Mouse (Mus musculus) bone marrow, adult 2 months (tissue): ENCODE data around the gene Pdik1l. TPM values are rescaled to one million over a fixed set of nuclear protein-coding genes. Genes with fewer than 3 reads are reported as not detected.

Experiments used
- H3K27ac ChIP-seq: fragments of 200-500 bp; 2 replicates; pipeline ENCODE4 v1.5.1; 2012; ENCODE audit warnings: low read depth, mild to moderate bottlenecking, control low read depth, inconsistent platforms, low read length; ENCODE audit not compliant: control insufficient read depth, poor library complexity, insufficient read depth
- H3K4me1 ChIP-seq: fragments of 200-500 bp; 2 replicates; pipeline ENCODE4 v1.6.1; 2011; ENCODE audit warnings: low read length; ENCODE audit not compliant: control insufficient read depth, insufficient read depth
- H3K4me3 ChIP-seq: fragments of 200-500 bp; replicated peaks from 2 replicates; pipeline ENCODE3; 2011; ENCODE audit warnings: mild to moderate bottlenecking, low read depth, low read length, control low read depth; ENCODE audit not compliant: control insufficient read depth
- CTCF ChIP-seq: fragments of 200-500 bp; IDR thresholded peaks from 2 replicates; pipeline ENCODE4 v1.5.1; 2011; ENCODE audit warnings: low read length, control low read depth; ENCODE audit not compliant: control insufficient read depth, insufficient read depth
- POLR2A ChIP-seq: fragments of 200-500 bp; IDR thresholded peaks from 2 replicates; pipeline ENCODE4 v1.6.1; 2011; ENCODE audit warnings: low read depth, mild to moderate bottlenecking, control low read depth, low read length, borderline replicate concordance; ENCODE audit not compliant: control insufficient read depth
- WGBS: fragments of 180-500 bp; shearing (Covaris S2); methylation state at CpG from one replicate; pipeline ENCODE4 v1.1.7; 2018; 5-methylcytosine and 5-hydroxymethylcytosine counted together
- polyA plus RNA-seq: library from polyadenylated mRNA; stranded (reverse); fragments of >200 nt; gene quantifications from 2 replicates; pipeline ENCODE4 v1.2.4, GENCODE M21; 2011; ENCODE audit warnings: low replicate concordance; ENCODE audit not compliant: missing spikeins, insufficient read depth, insufficient read length

Pdik1l gene
- polyA plus RNA-seq, 1 experiment, result 5.2 TPM

GRCm38 (mm10) chr4:134227194-134227593 lies 60.5 kb downstream of the Pdik1l start, which contains the start of gene Catsper4:
TSS of gene Catsper4 (minus strand) at chr4:134227383.
- 75% methylated on average over 8 of the region's 8 CpGs for WGBS
- TF ChIP-seq CTCF, result 0 out of 2 replicates have a peak, but pooled peaks have one; percentile 5
- no peak for TF ChIP-seq POLR2A
- Histone ChIP-seq H3K27ac (no peak within 1 kb of the TSS), H3K4me1 (no peaks in the 10 kb centered on the region), H3K4me3 (no peak within 1 kb of the TSS)

Other genes starting within 250 kb of the Pdik1l start
- gene Zfp683, start 234.1 kb downstream of the Pdik1l start, polyA plus RNA-seq, result 1.0 TPM in 1 of 2 replicates, not detected in the other
- 4.6 TPM in 1 of 2 replicates, not detected in the other for gene Crybg2, start 227.1 kb downstream of the Pdik1l start, polyA plus RNA-seq
- gene Cd52, start 192.8 kb downstream of the Pdik1l start, polyA plus RNA-seq, result 270 and 801 TPM in 2 replicates
- 3.3 and 13.7 TPM in 2 replicates for gene Ubxn11, start 185.3 kb downstream of the Pdik1l start, polyA plus RNA-seq
- 299 and 416 TPM in 2 replicates for gene Sh3bgrl3, start 159.1 kb downstream of the Pdik1l start, polyA plus RNA-seq
- gene Cep85, start 100.8 kb downstream of the Pdik1l start, polyA plus RNA-seq, result 16.4 and 22.7 TPM in 2 replicates
- gene Gm7534, start 84.9 kb downstream of the Pdik1l start, polyA plus RNA-seq, result not detected in 2 replicates
- gene Catsper4, start 60.5 kb downstream of the Pdik1l start, polyA plus RNA-seq, result not detected in 2 replicates
- not detected in 2 replicates for gene Cnksr1, start 49.5 kb downstream of the Pdik1l start, polyA plus RNA-seq
- gene E130218I03Rik, start 44.2 kb downstream of the Pdik1l start, polyA plus RNA-seq, result not detected in 2 replicates
- 2.6 and 8.0 TPM in 2 replicates for gene Zfp593, start 42.3 kb downstream of the Pdik1l start, polyA plus RNA-seq
- not detected in 2 replicates for gene Gm30191, start 41.0 kb downstream of the Pdik1l start, polyA plus RNA-seq
- gene Grrp1, start 33.8 kb downstream of the Pdik1l start, polyA plus RNA-seq, result 5.2 and 7.5 TPM in 2 replicates
- gene Trim63, start 27.2 kb upstream of the Pdik1l start, polyA plus RNA-seq, result 1.1 TPM in 1 of 2 replicates, not detected in the other
- gene Slc30a2, start 55.3 kb upstream of the Pdik1l start, polyA plus RNA-seq, result 4.0 TPM in 1 of 2 replicates, not detected in the other
- gene Extl1, start 96.0 kb upstream of the Pdik1l start, polyA plus RNA-seq, result 0.23 and 3.3 TPM in 2 replicates
- gene Pafah2, start 108.4 kb upstream of the Pdik1l start, polyA plus RNA-seq, result 5.8 and 8.8 TPM in 2 replicates
- gene Stmn1, start 180.4 kb upstream of the Pdik1l start, polyA plus RNA-seq, result 297 and 423 TPM in 2 replicates
- gene Paqr7, start 208.8 kb upstream of the Pdik1l start, polyA plus RNA-seq, result 10.2 and 10.8 TPM in 2 replicates
- 9.5 and 13.9 TPM in 2 replicates for gene Aunip, start 223.1 kb upstream of the Pdik1l start, polyA plus RNA-seq
- gene Mtfr1l, start 247.5 kb upstream of the Pdik1l start, polyA plus RNA-seq, result 35.3 and 57.2 TPM in 2 replicates